Mouse (Mus musculus): ENCODE results near the gene Mfap3.
"Not testable (repeated sequence)": the region's sequence is repeated elsewhere in the genome, so short reads cannot be mapped to it uniquely, and the experiment has no call there.

Gene Mfap3

DNA sequence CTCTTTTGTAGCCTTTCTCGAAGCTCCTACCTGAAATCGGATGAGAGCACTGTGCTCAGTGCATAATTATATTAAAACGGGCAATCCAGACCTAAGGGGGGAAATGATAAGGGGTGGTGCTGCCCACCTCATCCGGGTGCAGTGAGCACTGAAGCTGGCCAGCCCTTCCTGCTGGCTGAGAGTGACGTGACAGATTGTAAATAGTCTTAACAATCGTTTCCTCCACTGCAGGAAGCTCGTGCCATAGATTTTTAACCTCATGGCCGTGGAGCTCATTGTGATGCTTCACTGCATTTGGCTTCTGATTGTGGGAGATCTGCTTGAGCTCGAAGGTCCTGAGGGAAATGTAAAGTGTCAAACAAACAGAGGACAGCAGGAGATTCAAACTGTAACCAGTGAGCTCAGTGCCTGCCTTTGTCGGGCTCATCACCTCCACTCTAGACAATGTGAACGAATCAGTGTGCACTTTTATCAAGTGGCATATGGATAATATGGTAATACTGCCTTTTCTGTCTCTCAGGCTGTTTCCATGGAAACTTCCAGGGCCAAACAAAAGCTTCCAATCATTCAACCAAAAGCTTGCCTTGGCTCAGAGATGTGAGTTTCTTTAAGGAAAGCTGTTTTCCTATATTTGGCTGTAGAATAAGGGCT is 13.0 kb downstream of the Mfap3 start:
- DNase-seq: peak; percentile 20 to 22

DNA sequence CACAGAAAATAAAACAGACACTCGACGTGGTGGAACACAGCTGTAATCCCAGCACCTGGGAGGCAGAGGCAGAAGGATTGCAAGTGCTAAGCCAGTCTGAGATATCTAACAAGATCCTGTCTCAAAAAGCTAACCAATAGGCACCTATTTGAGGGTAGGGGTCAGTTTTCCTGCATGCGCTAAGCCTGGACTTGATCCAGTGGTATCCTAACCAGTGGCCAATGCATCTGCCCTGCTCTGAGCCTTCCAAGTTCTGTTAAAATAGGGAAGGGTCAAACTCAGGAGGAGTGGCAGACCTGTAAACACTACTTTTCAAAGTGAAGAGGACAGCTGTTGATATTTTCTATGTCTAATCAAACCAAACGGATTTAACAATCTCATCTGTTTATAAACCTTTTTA is 13.8 kb downstream of the Mfap3 start:
- no peak for DNase-seq

DNA sequence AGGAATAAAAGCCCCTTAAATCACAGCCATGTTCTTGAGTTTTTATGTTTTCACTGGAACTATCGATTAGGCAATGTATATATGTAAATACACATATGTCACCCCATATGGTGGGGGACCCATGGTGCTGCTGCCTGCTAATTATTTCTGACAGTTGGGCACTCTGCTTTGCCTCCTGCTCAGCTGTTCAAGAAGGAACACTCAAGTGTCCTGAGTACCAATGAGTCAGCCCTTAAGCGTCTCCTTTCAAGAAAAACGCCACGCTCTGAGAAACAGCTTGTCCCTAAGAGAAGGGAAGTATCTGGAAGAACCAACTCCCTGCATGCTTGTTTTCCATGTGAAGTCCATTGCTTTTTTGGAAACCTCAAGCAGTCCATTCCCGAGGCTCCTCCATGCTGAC is 17.4 kb downstream of the Mfap3 start:
- DNase-seq: no peak

DNA sequence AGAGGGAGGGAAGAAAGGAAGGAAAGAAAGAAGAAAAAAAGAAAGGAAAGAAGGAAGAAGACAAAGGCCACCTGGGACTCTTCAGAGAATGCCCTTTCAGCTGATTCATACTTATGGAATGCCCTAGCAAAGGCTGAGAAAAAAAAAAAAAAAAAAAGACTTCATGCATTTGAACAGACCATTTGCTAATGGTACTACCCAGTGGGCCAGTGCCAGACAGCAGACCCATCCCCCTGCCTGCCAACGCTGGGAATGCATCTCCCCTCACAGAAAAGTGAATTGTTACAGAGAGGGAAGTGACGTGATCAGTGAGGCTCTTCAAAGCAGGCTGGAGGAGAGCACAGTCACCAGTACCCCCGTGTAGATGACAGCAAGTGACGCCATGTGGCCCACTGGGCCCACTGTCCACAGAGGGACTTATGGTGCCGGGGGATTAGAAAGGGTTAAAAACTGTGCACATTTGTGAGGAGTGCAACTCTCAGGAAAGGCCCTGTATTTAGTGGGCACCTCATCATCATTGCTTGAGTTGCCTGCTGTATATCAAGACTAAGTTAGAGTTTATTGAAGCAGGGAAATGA is 21.5 kb downstream of the Mfap3 start:
- DNase-seq: no peak

DNA sequence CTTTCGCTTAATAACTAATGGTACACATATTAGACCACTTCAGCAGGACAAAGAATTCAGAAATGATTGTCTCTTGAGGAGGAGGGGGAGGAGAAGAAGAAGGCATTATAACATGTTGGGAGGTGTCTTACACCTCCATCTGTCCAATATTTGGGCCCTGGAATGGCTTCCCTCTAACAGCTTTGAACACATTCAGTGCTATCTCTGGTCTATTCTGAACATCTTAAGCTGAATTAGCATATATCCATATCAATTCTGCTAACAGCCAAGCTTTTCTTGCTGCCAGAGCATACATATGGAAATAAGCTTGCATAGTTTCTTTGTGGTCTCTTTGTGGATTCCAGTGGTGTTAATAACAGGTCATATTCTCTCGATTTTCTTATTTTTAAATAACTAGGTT is 22.2 kb downstream of the Mfap3 start:
- no peak for DNase-seq

DNA sequence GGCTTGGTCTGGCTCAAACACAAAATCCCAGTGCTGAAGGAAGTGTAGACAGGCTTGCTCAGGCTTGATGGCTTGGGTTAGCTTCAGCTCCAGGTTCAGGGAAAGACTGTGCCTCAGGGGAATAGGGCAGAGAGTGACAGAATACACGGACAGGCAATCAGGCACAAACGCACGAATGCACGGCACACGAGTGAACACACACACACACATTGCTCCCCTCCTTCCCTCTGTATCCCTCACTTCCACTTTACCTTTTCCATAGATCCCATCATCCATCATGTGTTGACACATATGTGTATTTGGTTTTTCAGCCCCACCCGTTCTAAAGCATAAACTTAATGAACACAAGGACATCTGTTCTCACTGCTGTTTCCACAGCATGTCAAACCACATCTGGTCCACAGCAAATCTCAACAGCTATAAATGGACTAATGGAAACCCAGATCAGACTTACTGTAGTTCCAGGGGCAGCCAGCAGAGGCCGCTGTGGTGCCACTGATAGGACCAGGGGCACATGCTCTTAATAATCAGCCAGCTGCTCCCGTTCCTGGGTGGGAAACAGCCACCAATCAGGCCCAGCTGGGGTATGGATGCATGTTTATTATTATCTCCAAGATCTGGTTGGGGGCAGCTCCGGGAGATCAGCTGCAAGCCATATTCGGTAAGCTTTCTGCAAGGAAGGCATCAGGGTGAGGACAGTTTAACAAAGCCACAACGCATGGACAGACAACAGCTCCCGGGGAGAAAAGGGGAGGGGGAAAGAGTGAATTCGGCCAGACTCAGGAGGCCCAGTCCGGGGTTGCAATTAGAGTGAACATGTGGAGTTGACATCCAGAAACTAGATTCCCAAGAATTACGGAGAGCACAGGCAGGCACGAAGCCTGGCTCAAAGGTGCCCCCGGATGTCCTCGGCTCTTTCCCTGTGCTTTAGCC is 30.4 kb downstream of the Mfap3 start:
- DNase-seq: peak; percentile 66 to 89

DNA sequence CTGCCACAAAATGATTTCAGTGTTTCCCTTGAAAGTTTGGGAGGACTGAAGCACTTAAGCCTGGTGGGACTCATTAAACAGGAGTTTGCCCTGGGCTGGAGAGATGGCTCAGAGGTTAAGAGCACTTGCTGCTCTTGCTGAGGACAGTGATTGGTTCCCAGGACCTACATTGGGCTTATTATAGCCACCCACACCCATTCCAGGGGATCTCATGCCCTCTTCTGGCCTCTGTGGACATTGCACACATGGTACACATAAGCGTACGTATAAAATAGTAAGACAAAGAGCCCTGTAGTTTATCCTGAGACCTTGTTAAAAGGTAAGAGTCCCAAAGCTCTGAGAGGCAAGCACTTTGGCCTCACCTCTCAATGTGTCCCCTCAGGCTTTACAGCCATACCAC is 31.8 kb downstream of the Mfap3 start:
- DNase-seq: peak in 1 of 2 experiments; percentile 19

DNA sequence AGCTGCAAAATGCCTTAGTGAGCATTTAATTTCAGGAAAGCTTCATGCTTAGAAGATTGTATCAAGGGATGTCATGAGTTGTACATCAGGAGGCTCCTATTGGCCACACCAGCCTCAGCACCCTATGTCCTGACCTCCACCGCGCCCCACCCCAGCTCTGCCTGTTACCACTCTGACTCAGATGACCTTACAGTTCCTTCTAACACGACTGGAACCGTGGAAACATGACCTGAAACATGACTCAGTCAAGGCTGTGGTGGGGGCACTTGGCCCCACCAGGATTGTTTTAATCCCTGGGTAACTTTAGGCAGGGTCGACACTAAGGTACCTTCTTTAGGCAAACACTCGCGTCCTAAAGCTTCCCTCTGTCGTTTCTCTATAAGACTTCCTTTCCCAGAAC is 32.6 kb downstream of the Mfap3 start:
- no peak for DNase-seq

DNA sequence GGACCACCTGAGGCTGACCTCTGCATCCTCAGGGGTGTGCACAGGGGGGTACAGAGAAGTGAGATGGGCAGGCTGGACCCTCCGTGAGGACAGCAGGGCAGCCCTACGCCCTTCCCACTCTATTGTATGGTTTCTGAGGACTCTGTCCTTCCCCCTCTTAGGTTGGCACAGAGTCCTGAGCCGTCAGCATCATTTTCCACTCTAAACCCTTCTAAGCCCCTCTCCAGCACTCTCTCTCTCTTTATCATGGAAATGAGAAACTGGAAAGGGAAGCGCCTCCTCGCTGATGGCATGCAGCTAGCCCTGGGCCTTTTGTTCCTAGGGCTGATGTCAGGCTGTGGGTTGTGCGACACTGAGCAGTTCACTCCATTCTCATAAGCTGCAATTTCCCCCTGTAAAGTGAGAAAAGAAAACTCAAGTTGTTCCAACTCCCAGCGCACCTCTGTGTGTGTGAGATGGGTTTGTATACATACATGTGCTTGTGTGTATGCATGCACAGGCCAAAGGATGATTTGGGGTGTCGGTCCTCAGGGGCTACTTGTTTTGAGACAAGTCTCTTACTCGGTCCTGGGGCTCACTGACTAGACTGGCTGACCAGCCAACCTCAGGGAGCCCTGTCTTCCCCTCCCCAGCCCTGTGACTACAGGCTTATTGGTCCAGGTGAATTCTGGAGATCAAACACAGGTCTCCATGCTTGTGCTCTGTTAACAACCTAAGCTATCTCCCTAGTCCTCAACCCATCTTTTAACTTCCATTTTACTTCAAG is 34.7 kb downstream of the Mfap3 start:
- no peak for DNase-seq

DNA sequence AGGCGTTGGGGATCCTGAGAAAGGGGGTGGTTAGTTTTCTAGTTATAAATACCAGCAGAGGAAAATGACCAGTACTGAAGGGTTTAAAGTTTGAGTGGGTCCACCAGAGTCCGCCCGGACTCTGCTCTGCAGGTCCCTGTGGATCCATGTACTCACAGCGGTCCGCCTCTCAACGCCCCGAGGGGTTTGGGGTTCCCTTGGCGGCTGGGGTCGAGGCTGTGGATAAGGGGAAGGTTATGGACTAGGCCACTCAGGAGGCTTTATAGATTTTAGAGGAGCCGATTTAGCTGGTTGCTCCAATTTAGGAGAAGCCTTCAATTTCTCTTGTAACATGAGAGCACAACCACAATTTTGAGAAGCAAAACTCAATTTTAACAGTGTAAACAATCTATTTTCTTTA is 39.5 kb downstream of the Mfap3 start:
- DNase-seq: not testable (repeated sequence)

DNA sequence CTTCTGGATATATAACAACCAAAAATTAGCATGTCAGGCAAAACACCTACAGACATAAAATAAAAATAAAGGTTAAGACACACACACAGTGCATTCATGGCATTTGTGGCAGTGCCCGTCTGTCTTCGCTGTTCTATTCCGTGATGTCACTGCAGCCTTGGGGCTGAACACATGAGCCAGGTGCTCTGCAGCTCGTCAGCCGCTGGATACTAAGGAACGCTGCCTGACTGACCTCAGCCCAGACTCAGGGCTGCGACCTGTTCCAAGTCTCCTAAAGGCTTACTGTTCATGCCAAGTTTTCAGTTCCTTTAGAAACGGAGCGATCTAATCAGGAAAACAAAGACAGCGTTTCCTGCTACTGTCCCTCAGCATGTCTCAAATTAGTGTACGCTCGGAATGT is 46.1 kb downstream of the Mfap3 start:
- DNase-seq: no peak

DNA sequence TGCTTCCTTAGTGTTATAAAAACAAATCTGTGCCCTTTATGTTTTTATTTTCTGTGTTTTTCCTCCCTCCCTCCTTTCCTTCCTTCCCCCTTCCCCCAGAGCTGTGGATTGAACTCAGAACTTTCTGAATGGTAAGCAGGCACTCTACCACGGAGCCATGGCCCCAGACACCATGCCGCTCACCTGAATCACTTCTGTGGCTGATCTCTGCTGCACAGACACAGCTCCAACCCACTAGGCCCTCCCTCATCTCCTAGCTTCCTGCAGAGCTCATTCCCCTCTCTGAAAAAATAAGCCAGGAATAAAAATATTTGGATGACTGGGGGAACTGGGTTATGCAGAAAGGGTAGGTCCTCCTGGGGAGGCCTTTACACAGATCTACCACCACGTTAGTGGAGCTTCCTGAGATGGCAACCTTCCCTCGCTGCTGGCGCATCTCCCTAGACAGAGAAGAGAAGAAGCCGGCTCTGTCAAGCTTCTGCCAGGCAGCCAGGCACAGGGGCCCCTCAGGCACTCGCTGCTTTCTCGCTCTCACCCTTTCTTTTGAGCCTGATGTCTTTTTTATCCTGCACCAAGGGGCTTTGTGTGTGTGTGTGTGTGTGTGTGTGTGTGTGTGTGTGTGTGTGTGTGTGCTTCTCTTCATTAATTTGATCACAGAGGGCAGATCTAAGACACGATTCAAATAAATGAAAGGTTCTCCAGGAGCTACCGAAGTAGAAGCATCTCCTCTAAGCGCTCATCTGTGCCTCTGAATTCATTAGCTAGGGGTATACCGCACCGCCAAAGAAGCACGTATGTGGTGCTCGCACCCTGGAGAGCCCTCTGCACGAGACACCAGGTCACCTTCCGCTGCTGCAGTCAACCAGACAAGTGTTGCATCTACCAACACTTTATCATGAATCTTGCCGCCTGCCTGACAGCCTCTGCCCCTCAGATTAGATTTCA is 47.9 kb downstream of the Mfap3 start:
- no peak for DNase-seq

DNA sequence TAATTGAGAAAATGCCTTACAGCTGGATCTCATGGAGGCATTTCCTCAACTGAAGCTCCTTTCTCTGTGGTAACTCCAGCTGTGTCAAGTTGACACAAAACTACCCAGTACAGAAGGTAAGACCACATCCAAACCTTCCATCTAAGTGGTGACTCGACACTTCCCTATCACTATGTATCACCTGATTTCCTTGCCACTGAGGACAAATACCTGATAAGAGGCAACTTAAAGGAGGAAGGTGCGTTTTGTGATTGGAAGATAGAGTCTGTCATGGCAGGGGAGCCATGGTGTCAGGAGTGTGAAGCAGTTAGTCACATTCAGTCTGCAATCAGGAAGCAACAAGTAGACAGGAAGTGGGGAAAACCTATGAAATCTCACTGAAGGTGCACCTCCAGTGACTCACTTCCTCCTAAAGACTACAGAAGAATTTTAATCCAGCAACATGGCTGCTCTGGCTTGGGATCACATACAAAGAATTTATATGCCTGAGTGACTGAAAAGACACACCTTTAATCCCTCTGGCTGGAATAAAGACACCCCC is 50.6 kb downstream of the Mfap3 start:
- DNase-seq: no peak

DNA sequence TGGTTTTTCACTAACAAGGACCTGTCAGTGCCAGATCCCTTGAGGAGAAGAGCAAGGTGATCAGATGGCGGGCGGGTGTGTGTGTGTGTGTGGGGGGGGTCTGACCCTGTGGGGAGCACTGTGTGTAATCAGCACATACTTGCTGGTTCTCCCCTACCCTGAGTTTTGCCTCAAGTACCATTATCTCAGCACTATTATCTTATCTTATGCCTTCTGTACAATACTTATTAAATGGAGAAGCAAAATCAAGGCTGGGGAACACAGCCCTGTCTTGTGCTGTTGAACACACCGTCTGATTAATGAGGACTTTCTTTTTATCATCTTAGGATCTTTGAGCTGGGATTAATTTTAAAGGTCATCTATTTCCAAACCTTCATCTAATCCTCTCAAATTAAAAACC is 52.6 kb downstream of the Mfap3 start:
- DNase-seq: no peak

DNA sequence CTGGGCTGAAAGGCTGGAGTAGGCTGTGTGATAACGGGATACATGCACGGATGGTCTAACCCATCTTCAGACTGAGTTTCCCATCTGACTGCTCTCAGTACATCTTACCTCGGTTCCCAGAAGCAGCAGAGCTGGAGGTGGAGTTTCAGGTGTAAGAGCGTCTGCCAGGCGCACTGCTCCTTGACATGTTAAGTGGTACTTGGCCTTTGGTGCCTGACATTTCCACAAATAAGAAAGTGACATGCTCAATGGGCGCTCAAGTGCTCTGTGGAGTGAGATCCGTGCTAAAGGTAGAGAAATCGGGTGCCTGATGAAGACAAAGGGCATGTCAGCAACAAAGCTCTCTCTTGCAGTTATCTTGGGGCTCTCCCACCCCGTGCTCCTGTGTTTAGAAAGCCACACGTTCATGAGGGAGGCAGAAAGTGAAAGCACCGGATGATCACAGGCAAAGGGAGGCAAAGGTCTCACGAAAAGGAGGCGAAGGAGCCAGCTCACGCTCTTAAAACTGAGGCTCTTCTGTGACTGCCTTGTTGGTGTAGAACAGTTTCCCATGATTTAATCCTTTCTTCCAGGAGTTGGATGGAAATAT is 55.3 kb downstream of the Mfap3 start:
- DNase-seq: no peak

DNA sequence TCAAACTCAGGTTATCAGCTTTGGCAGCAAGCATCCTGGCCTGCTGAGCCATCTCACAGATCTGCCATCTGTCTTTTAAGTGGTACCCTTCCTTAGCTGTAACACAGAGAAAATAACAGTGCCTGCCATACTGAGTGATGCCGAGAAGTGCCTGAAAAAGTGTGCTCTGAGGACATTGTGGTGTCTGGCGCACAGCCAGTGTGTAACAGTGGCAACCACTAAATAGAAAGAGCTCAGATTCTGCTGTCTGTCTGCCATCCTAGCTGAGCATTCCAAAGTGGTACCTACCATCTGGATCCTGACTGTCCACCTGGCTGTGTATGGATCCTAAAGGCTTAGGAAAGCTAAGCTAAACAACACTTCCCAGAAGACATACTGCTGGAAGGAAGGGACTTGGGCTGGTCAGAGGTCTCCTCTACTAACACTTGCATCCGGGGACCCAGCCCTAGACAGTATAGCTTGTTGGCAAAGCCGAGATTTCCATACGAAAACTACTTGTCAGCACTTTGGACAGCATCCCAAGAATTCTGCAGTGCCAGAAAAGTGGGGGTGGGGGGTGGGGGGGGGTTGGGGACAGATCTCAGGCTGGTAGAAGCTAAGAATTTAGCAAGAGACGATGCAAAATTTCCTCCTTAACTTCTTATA is 58.5 kb downstream of the Mfap3 start:
- DNase-seq: no peak

DNA sequence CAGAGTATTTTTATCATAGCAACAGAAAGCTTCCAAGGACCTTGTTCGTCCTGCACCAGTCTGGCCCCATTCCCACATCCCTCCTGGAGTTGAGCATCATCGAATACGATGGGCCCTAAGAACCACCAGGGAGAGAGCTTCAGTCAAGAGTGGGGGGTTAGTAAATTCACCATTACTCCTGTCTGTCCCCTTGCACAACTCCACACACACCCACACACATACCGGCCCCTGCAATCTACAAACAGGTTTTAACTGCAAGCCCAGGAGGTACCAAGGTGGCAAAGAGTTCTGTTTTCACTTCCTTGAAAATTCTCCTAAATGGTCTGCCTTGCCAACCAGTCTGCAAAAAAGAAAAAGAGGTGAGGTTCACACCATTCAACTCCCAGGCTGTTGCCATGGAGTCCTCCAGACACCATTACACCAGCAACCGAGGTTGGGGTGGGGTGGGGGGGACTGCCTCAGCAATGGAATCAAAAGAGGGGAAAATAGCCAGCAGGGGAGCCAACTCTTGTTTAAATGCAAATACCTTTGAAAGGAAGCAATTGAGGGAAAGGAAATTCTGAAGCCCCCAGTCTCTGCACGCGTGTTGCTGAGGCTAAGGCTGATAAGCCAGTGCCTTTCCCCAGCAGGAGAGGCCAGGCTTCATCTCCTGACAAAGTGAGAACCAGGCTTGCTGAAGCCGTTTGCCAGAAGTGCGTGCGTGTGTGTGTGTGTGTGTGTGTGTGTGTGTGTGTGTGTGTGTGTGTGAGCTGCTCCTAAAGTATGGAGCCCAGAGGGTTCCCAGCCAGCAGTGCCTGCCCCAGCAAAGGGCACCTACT is 64.6 kb downstream of the Mfap3 start:
- DNase-seq: no peak
